Mouse (Mus musculus) layer of hippocampus, postnatal 14 days (tissue): ENCODE results near the gene Tfeb. TPM values are rescaled to one million over a fixed set of nuclear protein-coding genes. Genes with fewer than 3 reads are reported as not detected.

ENCODE experiments used
- DNase-seq, 2 experiments: peaks; one replicate each; pipeline ENCODE4 v3.0.0; 2021 to 2022; ENCODE audit warnings: low spot score in 2 of 2, mixed read lengths in 1 of 2
- total RNA-seq, 2 experiments: library from RNA; stranded (reverse); gene quantifications; 2 replicates each; pipeline ENCODE4 v1.2.3; 2021

Gene Tfeb
- total RNA-seq, 2 experiments from 2014 or later, result 12.6 to 14.8 TPM

DNA sequence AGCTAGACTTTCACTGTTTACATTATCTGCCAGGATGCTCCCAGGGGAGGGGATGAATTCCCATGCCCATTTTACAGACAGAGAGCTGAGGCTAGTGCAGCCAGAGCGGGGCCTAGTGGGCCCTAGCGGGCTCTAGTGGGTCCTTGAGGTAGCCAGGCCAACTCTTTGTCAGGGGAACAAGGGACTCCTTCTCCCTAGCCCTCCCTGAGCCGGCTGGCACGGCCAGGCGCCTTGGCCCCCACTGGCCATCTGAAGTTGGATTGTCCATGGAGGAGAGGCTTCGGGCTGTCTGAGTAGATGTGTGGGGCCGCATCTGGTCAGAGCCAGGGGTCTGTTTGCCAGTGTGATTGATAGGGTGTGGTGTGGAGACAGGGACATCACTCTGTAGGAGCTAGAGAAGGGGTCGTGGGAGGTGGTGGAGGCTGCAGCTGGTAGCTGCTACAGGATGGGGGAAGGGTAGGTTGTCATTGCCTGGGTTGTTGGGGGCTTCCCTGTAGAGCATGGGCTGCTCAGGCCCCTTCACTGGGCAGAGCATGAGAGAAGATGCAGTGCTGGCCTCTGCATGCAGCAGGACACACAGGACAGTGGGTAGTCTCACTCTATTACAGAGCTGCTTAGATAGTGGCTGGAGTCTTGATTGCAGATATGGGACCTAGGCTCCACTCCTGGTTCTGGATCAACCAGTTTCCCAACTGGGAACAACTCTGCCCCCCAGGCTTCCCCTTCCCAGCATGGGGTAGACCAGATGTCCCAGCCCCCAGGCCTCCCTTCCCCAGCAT is 46.8 kb downstream of the Tfeb start:
- DNase-seq, result no peak

GRCm38 (mm10) chr17:47784411-47784810 is 47.6 kb downstream of the Tfeb start:
- DNase-seq, result no peak

- DNase-seq, result no peak
Observed at GRCm38 (mm10) chr17:47787632-47788031, 50.8 kb downstream of the Tfeb start.

DNA sequence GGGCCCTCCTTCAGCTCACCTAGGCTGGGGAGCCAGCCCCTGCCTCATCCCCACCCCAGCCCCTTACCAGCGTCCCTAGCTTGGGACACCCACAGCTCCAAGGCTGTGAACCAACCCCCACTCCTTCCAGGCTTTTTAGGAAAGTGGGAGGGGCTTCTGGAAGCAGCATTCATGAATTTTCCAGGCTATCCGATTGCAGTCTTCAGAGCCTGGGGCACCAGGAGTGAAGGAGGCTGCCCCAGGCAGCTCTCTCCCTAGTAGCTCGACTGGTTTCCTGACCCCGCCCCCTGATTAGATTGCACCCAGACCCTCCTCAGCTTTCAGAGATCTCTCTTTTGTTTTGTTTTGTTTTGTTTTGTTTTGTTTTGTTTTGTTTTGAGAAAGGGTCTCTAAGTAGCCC is 51.5 kb downstream of the Tfeb start:
- DNase-seq, result no peak

GRCm38 (mm10) chr17:47788996-47789395 is 52.2 kb downstream of the Tfeb start:
- no peak for DNase-seq

DNA sequence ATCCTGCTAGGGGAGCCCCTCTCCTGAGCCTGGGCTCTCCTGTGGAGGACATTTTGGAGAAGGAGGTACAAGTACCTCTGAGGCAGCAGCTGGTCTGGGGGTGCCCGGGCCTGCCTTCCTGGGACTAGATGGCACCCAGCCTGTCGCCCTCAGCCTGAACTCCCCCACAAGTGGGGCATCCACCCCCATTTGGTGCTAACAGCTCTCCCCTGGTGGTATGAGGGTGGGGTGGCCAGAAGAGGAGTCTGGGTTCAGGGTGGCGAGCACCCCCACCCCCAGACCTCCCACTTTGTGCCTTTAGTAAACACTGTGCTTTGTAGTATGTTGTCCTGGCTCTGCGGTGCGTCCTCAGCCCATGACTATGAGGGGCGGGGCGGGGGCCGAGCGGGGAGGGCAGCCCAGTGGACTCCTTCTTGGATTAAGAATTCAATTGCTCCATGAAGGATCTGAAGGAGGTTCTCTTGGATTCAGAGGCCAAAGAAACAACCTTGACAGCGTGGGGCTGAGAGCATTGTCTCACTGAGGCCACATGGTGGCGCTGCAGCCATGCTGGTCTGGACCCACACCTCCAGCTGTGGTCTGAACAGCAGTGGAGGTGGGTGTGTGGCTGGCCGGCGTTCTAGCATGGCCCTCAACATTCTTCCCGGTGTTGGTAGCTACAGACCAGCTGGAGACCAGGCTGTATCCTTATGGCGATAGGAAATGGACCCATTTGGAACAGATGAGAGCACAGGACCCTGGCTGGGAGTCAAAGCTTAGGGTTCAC is 55.5 kb downstream of the Tfeb start:
- DNase-seq, result peak; percentile 43 to 49

GRCm38 (mm10) chr17:47793377-47793776 is 56.5 kb downstream of the Tfeb start:
- DNase-seq, result peak; percentile 79 to 81

DNA sequence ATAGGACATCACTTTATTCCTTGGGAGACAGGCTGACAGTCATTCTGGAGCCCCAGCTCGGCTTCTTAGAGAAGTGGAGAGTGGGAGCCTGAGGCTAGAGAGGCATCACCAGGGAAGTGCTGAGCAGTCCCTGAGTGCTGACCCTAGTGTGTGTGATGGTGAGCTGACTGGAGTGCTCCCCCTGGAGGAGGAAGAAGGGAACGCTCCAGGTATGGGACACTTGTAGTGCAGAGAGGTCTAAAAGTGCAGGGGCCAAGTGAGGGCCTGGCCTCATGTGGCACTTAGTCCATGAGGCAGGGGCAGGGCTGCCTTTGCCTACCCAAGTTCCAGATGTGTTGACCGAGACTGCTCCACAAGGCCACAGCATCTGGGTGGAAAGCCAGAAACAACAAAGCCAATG is 58.6 kb downstream of the Tfeb start:
- DNase-seq, result peak in 1 of 2 experiments; percentile 19

- DNase-seq, result no peak
Observed at GRCm38 (mm10) chr17:47796156-47796816, 59.5 kb downstream of the Tfeb start.

DNA sequence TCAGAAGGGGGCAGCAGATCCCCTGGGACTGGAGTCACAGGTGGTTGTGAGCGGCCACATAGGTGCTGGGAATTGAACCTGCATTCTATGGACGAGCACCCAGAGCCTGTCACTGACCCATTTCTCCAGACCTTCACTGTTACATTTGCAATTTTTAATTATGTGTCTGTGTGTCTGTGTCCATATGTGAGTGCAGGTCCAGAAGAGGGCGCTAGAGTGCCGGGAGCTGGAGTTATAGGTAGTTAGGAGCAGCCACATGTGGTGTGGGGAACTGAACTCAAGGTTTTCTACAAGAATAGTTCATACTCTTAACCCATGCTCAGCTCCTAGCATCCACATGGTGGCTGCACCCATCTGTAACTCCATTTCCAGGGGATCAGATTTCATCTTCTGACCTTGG is 60.1 kb downstream of the Tfeb start:
- DNase-seq, result no peak

DNA sequence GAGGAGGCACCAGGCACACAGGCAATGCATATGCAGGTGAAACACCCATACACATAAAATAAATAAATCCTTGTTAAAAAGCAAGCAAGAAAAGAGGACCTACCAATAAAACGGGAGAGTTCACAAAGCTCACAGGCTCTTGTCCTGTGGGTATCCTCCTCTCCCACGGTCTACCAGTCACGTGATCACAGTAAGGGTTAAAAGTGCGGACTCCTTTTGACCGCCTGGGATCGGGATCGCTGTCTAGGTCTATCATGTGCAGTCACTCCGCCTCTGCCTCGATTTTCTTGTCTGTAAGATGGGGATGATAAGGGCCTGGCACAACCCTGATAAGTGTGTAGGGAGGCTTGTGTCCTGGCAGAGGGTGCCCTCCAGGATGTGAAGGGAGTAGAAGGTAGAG is 60.6 kb downstream of the Tfeb start:
- no peak for DNase-seq

- no peak for DNase-seq
Observed at GRCm38 (mm10) chr17:47802806-47803205, 66.0 kb downstream of the Tfeb start.

- DNase-seq, result no peak
Observed at GRCm38 (mm10) chr17:47803662-47804061, 66.8 kb downstream of the Tfeb start.

- no peak for DNase-seq
Observed at GRCm38 (mm10) chr17:47805047-47805835, 68.4 kb downstream of the Tfeb start.

DNA sequence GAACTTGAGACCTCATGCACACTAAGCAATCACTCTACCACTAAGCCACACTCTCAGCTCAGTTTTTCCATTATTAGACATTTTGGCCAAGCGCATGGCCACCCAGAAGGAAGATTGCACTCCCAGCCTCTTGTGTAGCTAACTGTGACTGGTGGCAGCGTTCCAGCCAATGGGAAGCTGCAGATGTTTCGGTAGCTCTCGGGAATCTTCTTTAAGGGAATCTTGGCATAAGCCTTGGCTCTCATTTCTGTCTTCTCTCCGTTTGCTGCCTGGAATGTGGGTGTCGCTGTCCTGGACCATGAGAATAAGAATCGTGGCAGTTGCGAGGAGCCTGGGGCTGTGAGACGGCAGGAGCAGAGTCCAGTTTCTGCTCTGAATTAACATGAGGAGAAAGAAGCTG is 69.4 kb downstream of the Tfeb start:
- DNase-seq, result no peak

GRCm38 (mm10) chr17:47811265-47811800 is 74.5 kb downstream of the Tfeb start:
- no peak for DNase-seq

GRCm38 (mm10) chr17:47812200-47812599 is 75.4 kb downstream of the Tfeb start:
- no peak for DNase-seq

- no peak for DNase-seq
Observed at GRCm38 (mm10) chr17:47813616-47814015, 76.8 kb downstream of the Tfeb start.

DNA sequence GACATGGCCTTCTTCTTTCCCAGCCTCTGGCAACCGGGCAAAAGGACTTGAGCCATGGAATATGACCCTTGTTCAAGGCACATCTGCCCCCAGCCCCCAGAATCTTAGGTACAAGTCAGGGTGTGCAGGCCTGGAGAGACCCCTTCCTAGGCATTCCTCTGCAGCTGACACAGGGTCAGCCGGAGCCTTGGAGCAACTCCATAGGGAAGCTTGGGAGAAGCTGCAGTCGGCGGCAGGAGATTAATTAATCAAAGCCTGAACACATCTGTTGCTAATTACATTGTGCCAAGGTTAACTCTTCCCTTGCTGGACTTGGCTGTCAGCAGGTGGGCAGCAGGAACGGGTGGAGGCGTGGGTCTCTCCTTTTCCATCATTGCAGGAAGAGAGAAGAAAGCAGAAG is 77.7 kb downstream of the Tfeb start:
- no peak for DNase-seq

DNA sequence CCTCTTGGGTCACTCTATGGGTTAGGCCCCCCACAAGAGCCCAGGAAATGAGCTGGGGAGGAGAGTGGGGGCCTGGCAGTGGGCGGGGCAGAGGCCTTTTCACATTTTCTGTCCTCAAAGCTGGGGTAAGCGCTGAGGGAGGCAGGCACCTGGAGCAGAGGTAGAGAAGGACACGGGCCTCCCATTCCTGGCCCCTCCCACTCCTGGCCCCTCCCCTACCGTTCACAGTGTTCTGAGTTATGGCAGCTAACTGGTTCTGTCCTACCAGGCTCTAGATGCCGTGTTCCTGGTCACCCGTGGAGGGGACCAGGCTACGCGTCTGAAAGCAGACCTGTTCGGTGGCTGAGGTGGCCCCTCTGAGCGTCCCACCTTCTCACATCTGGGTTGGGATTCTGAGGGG is 78.6 kb downstream of the Tfeb start:
- no peak for DNase-seq
